Mouse (Mus musculus): Measurements from ENCODE around the gene Clpx. TPM values are rescaled to one million over a fixed set of nuclear protein-coding genes. Genes with fewer than 3 reads are reported as not detected.
"Not testable (repeated sequence)": the region's sequence is repeated elsewhere in the genome, so short reads cannot be mapped to it uniquely, and the experiment has no call there.

Clpx gene
- polyA plus RNA-seq, 1 experiment from 2014 or later: 49.3 TPM

DNA sequence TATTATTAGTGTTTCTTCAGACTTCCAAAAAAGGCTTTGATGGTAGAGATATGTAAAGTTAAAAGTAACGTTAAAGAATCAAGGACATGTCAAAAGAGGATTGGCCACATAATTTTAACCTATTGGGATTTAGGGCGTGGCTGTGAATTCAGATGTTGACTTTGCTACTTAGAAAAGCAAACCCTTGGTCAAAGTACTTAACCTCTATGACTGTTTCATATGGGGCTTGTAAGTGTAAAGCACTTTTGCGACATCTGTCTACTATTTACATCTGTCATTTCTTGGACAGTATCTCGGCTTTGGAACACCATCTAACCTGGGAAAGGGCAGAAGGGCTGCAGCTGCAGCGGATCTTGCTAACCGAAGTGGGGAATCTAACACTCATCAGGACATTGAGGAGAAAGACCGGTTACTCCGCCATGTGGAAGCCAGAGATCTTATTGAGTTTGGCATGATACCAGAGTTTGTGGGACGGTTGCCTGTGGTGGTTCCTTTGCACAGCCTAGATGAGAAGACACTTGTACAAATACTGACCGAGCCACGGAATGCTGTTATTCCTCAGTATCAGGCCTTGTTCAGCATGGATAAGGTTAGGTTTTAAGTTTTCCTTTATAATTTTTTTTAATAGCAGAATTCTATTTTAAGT lies 28.3 kb downstream of the Clpx start:
- Histone ChIP-seq H3K36me3 (ENCODE audit: control insufficient read depth, insufficient read depth, low read length) (peaks cover 23% of the 10 kb centered on the region; the same call in 1 of the 2 replicates), H3K9me3 (ENCODE audit: control insufficient read depth, low read length) (no peaks in the 10 kb centered on the region), H3K27me3 (replicated peaks; ENCODE audit: control insufficient read depth, insufficient read depth, low read length) (no peaks in the 10 kb centered on the region), H3K4me2 (no peak overlapping the region), H3K27ac (ENCODE audit: low read depth, low read length) (no peak overlapping the region), H3K9ac (ENCODE audit: low read depth, low read length) (no peak overlapping the region), H3K4me1 (replicated peaks; ENCODE audit: control insufficient read depth, insufficient read depth, low read length) (no peaks in the 10 kb centered on the region), H3K4me3 (ENCODE audit: low read depth, low read length) (no peak overlapping the region)
- DNase-seq (ENCODE audit: low spot score): no peak
- 88% methylated on average over 11 of the region's 11 CpGs for WGBS
- ATAC-seq (replicated peaks; ENCODE audit: low FRiP score): no peak

DNA sequence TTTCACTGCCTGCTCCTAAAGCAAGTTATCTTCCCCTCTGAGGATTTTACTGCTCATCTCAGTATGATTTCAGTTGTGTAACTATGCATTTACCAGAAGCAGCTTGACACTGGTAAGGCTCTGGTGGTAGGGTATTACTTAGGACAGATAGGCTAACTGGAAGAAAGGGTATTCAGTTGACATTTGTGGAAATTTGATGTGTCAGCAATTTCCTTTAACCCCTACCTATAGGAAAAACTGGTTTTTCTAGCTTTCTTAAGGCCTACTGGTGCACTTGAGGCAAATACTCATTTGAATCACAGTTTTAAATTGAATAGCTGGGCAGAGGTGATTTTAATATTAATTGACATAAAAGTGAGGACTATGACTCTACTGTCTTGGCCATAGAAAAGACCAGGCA lies 31.9 kb downstream of the Clpx start:
- DNase-seq (ENCODE audit: low spot score): no peak
- H3K36me3 ChIP-seq (ENCODE audit: control insufficient read depth, insufficient read depth, low read length): peaks cover 20% of the 10 kb centered on the region; the same call in 1 of the 2 replicates

DNA sequence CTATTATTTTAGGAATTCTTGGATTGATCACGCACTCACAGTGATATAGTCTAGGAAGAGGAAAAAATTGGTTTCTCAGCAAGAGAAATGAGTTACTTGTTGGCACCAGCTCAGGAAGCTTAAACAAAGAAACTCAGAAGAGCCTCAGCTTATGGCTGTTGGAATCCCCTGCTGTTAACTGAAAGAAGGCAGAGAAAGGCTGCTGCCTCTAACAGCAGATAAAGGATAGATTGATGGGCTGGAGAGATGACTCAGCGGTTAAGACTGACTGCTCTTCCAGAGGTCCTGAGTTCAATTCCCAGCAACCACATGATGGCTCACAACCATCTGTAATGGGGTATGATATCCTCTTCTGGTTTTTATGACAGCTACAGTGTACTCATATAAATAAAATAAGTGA lies 33.3 kb downstream of the Clpx start:
- H3K4me2 ChIP-seq: no peak overlapping the region
- H3K27ac ChIP-seq (ENCODE audit: low read depth, low read length): no peak overlapping the region
- H3K9me3 ChIP-seq (ENCODE audit: control insufficient read depth, low read length): no peaks in the 10 kb centered on the region
- H3K36me3 ChIP-seq (ENCODE audit: control insufficient read depth, insufficient read depth, low read length): peaks cover 17% of the 10 kb centered on the region; the same call in 1 of the 2 replicates
- H3K27me3 ChIP-seq (replicated peaks; ENCODE audit: control insufficient read depth, insufficient read depth, low read length): no peaks in the 10 kb centered on the region
- H3K4me1 ChIP-seq (replicated peaks; ENCODE audit: control insufficient read depth, insufficient read depth, low read length): no peaks in the 10 kb centered on the region
- WGBS: 90% methylated on average over 2 of the region's 2 CpGs
- ATAC-seq (replicated peaks; ENCODE audit: low FRiP score) (no peak), DNase-seq (ENCODE audit: low spot score) (no peak)
- no peak overlapping the region for H3K9ac ChIP-seq (ENCODE audit: low read depth, low read length)
- no peak overlapping the region for H3K4me3 ChIP-seq (ENCODE audit: low read depth, low read length)

More for the DNA sequence above, 31.9 kb downstream of the Clpx start:
- H3K9ac ChIP-seq (ENCODE audit: low read depth, low read length): no peak overlapping the region
- H3K27me3 ChIP-seq (replicated peaks; ENCODE audit: control insufficient read depth, insufficient read depth, low read length): no peaks in the 10 kb centered on the region
- no peak overlapping the region for H3K4me2 ChIP-seq
- no peak overlapping the region for H3K27ac ChIP-seq (ENCODE audit: low read depth, low read length)
- H3K4me1 ChIP-seq (replicated peaks; ENCODE audit: control insufficient read depth, insufficient read depth, low read length): no peaks in the 10 kb centered on the region
- H3K9me3 ChIP-seq (ENCODE audit: control insufficient read depth, low read length): no peaks in the 10 kb centered on the region
- no peak overlapping the region for H3K4me3 ChIP-seq (ENCODE audit: low read depth, low read length)
- no peak for ATAC-seq (replicated peaks; ENCODE audit: low FRiP score)

DNA sequence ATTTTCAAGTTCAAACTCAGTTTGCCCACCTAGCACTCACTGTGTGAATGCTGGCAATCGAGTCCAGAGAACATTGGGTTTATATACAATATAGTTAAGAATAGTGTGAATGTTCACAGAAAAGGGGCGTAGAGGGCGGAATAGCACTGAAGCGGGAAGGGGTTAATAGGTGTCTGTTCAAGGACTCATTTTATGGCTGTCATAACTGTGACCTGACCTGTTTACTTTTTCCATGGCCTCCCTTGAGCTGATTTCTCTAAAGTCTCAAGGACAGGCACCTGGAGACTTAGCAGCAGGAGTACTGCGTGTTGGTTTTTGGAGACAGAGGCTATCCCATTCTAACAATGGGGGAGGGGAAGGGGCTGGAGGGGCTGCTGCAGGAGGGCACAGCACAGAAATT lies 39.9 kb downstream of the Clpx start:
- Histone ChIP-seq H3K4me3 (ENCODE audit: low read depth, low read length) (no peak overlapping the region), H3K27ac (ENCODE audit: low read depth, low read length) (no peak overlapping the region), H3K9me3 (ENCODE audit: control insufficient read depth, low read length) (no peaks in the 10 kb centered on the region), H3K4me1 (replicated peaks; ENCODE audit: control insufficient read depth, insufficient read depth, low read length) (no peaks in the 10 kb centered on the region), H3K36me3 (ENCODE audit: control insufficient read depth, insufficient read depth, low read length) (0 out of 2 replicates have a peak, but pooled peaks cover 2% of the 10 kb centered on the region), H3K9ac (ENCODE audit: low read depth, low read length) (no peak overlapping the region), H3K4me2 (no peak overlapping the region), H3K27me3 (replicated peaks; ENCODE audit: control insufficient read depth, insufficient read depth, low read length) (no peaks in the 10 kb centered on the region)
- DNase-seq (ENCODE audit: low spot score) (no peak), ATAC-seq (replicated peaks; ENCODE audit: low FRiP score) (no peak)
- 92% methylated on average over 5 of the region's 5 CpGs for WGBS

DNA sequence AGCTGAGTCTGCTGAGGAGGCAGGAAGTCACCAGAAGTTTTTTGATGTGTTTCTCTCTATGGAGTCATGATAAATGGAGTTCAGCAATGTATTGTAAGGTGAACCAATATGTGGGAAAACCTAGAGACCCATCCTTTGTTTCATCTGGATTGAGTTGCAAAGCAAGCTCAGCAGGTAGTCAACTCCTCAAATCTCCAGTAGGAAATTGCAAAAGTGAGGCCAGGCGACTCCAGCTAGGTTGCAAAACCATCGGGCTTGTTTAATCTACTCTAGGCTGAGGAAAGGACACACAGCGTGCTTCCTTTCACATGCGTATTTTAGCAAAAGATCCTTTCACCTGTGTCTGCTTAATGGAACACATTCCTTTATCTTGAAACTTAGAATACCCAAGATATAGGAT lies 45.1 kb downstream of the Clpx start:
- H3K4me1 ChIP-seq (replicated peaks; ENCODE audit: control insufficient read depth, insufficient read depth, low read length): no peaks in the 10 kb centered on the region
- no peaks in the 10 kb centered on the region for H3K9me3 ChIP-seq (ENCODE audit: control insufficient read depth, low read length)
- ATAC-seq (replicated peaks; ENCODE audit: low FRiP score) (no peak), DNase-seq (ENCODE audit: low spot score) (no peak)
- 81% methylated on average over 4 of the region's 4 CpGs for WGBS
- no peak overlapping the region for H3K4me3 ChIP-seq (ENCODE audit: low read depth, low read length)
- no peak overlapping the region for H3K27ac ChIP-seq (ENCODE audit: low read depth, low read length)
- no peak overlapping the region for H3K9ac ChIP-seq (ENCODE audit: low read depth, low read length)
- H3K4me2 ChIP-seq: no peak overlapping the region
- no peaks in the 10 kb centered on the region for H3K27me3 ChIP-seq (replicated peaks; ENCODE audit: control insufficient read depth, insufficient read depth, low read length)
- H3K36me3 ChIP-seq (ENCODE audit: control insufficient read depth, insufficient read depth, low read length): no peaks in the 10 kb centered on the region

DNA sequence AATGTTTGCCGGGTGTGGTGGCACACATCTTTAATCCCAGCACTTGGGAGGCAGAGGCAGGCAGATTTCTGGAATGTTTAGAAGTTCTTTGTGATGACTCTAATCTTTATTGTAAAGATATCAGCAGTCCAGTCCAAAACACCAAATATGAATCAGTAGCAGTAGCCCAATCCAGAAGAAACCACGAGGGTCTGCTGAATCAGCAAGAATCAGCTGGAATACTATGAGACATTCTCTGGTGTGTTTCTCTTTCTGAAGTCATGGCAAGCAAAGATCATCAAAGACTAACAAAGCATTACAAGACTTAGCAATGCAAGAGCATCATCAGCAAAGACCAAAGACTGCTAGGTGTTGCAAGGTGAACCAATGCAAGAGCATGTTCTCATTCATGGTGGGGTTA lies 46.4 kb downstream of the Clpx start:
- no peak for ATAC-seq (replicated peaks; ENCODE audit: low FRiP score)
- Histone ChIP-seq H3K4me1 (replicated peaks; ENCODE audit: control insufficient read depth, insufficient read depth, low read length) (no peaks in the 10 kb centered on the region), H3K4me3 (ENCODE audit: low read depth, low read length) (no peak overlapping the region), H3K27ac (ENCODE audit: low read depth, low read length) (no peak overlapping the region), H3K36me3 (ENCODE audit: control insufficient read depth, insufficient read depth, low read length) (no peaks in the 10 kb centered on the region), H3K9me3 (ENCODE audit: control insufficient read depth, low read length) (peaks cover 3% of the 10 kb centered on the region; the same call in 1 of the 2 replicates), H3K4me2 (no peak overlapping the region), H3K27me3 (replicated peaks; ENCODE audit: control insufficient read depth, insufficient read depth, low read length) (no peaks in the 10 kb centered on the region), H3K9ac (ENCODE audit: low read depth, low read length) (no peak overlapping the region)
- WGBS: 86% methylated on average over 2 of the region's 2 CpGs
- DNase-seq (ENCODE audit: low spot score): no peak

DNA sequence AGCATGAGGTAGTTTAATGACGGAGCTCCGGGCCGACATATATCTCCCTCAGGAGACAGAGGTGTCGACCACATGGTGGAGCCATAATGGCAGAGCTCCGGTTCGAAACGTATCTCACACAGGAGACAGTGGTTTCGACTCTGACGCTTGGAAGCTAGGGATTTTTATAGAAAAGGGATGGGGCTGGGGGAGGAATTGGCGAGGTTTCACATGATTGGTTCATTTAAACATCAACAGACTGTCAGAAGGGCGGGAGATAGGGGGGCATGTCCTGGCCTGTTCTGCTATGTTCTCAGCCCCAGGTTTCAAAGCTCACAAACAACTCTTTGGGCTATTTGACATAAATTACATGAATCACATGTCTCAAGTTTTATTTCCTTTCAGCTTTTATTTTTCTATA lies 51.4 kb downstream of the Clpx start:
- H3K4me2 ChIP-seq: peak overlapping the region; percentile 77
- peaks cover 17% of the 10 kb centered on the region for H3K4me1 ChIP-seq (replicated peaks; ENCODE audit: control insufficient read depth, insufficient read depth, low read length)
- not testable (repeated sequence) for H3K36me3 ChIP-seq (ENCODE audit: control insufficient read depth, insufficient read depth, low read length); H3K27me3 ChIP-seq (replicated peaks; ENCODE audit: control insufficient read depth, insufficient read depth, low read length); H3K9me3 ChIP-seq (ENCODE audit: control insufficient read depth, low read length); ATAC-seq (replicated peaks; ENCODE audit: low FRiP score); DNase-seq (ENCODE audit: low spot score)
- WGBS: 71% methylated on average over 11 of the region's 11 CpGs
- peak overlapping the region; percentile 83 for H3K4me3 ChIP-seq (ENCODE audit: low read depth, low read length)
- H3K9ac ChIP-seq (ENCODE audit: low read depth, low read length): peak overlapping the region; percentile 95
- peak overlapping the region; percentile 95 for H3K27ac ChIP-seq (ENCODE audit: low read depth, low read length)

DNA sequence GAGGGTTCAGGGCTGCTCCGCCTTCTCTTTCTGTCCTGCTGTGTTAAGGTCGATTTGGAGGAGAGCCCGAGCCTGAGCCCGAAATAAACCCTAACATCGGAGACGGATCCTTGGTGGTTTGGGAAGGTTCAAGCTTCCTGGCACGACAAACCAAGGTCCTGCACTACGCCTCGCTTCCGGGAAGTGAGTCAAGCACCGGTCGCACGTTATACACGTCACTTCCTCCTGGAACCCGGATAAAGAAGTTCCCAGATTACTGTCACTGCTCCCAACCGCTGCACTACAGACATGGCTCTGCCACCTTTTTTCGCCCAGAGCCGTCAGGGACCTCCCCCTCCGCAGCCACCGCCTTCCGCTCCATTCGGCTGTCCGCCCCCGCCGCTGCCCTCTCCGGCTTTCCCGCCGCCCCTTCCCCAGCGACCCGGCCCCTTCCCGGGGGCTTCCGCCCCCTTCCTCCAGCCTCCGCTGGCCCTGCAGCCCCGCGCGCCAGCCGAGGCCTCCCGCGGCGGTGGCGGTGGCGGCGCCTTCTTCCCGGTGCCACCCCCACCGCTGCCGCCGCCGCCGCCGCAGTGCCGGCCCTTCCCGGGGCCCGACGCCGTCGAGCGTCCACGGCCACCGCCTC lies 51.9 kb downstream of the Clpx start, which contains the start of gene Pdcd7:
Gene Pdcd7 (plus strand): TSS at position 251 of the 622 bp plus-strand sequence.
- DNase-seq (ENCODE audit: low spot score): peak; percentile 96
- H3K27me3 ChIP-seq (replicated peaks; ENCODE audit: control insufficient read depth, insufficient read depth, low read length): no peaks in the 10 kb centered on the region
- peak within 1 kb of the TSS; percentile 95 for H3K27ac ChIP-seq (ENCODE audit: low read depth, low read length)
- H3K9ac ChIP-seq (ENCODE audit: low read depth, low read length): peak within 1 kb of the TSS; percentile 95
- peak; percentile 93 for ATAC-seq (replicated peaks; ENCODE audit: low FRiP score)
- no peaks in the 10 kb centered on the region for H3K36me3 ChIP-seq (ENCODE audit: control insufficient read depth, insufficient read depth, low read length)
- peaks cover 17% of the 10 kb centered on the region for H3K4me1 ChIP-seq (replicated peaks; ENCODE audit: control insufficient read depth, insufficient read depth, low read length)
- peaks cover 3% of the 10 kb centered on the region; the same call in 1 of the 2 replicates for H3K9me3 ChIP-seq (ENCODE audit: control insufficient read depth, low read length)
- peak within 1 kb of the TSS; percentile 83 for H3K4me3 ChIP-seq (ENCODE audit: low read depth, low read length)
- under 1% methylated on average over 54 of the region's 59 CpGs for WGBS
- peak within 1 kb of the TSS; percentile 77 for H3K4me2 ChIP-seq

All from liver, embryonic 11.5 days (tissue).